Mouse (Mus musculus) testis, adult 10 weeks (tissue): ENCODE data around the gene Sox15. TPM values are rescaled to one million over a fixed set of nuclear protein-coding genes. Genes with fewer than 3 reads are reported as not detected.

ENCODE experiments used
- polyA plus RNA-seq: library from polyadenylated mRNA; stranded (reverse); fragments of 350-450 nt; fragmentation: Illumina TruSeq; extraction: RNeasy Lipid Tissue Mini Kit (QIAGEN cat#74804); gene quantifications from one replicate; pipeline ENCODE4 v1.2.3, GENCODE M21; 2014; ENCODE audit warnings: low read depth, low replicate concordance

Sox15 gene
- not detected for polyA plus RNA-seq

DNA sequence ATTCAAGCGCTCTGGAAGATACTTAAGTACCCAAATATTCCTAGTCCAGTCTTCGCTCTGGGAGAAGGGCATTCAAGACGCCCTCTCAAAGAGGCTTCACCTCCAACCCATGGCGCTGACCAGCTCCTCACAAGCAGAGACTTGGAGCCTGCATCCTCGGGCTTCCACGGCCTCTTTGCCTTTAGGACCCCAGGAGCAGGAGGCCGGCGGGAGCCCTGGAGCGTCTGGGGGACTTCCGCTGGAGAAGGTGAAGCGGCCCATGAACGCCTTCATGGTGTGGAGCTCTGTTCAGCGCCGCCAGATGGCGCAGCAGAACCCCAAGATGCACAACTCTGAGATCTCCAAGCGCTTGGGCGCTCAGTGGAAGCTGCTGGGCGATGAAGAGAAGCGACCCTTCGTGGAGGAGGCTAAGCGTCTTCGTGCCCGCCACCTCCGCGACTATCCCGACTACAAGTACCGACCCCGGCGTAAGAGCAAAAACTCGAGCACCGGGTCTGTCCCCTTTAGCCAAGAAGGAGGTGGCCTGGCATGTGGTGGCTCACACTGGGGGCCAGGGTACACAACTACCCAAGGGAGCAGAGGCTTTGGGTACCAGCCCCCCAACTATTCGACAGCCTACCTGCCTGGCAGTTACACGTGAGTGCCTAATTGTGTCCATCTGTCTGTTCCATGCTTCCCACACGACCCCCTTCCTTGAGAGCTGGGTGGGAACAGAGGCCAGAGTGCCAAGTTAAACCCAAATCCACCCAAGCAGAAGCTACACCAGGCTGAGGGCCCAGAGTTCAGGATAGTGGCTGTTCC, at the start of gene Sox15:
Gene Sox15 (plus strand): TSS at position 51 of the 801 bp plus-strand sequence.

DNA sequence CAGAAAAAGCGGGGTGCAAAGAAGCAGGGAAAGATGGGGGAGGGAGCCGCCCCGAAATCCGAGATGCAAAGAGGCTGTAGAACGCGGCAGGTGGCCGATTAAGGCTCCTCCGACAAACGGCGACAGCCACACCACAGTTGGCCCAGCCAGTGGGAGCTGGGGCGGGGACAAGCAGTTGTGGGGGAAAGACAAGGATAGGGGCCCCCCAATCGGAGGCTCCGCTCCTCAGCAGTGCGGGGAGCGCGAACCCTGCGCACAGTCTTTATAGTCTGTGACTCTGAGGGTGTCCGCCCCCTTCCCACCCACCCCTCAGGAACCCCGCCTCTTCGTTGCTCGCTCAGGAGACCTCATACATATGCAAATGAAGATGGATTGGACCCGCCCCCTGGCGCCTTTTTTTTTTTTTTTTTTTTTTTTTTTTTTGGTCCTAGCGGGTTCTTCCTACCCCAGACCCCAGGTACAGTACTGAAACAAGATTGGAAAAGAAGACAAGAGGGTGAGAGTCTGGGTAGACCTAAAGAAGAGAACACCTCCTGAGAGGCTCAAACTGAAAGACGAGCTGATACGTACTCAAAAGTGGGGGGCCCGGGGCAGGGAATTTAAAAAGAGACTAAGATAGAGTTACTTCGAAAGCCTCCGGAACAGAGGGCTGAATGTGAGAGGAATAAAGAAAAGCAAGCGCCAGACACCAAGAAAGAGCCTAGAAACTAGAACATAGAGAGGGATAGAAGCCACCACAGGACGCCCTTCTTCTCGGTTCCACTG, 49.2 kb upstream of the Sox15 start, which contains the start of gene Atp1b2:
Gene Atp1b2 (minus strand): TSS at position 217 of the 765 bp plus-strand sequence.

DNA sequence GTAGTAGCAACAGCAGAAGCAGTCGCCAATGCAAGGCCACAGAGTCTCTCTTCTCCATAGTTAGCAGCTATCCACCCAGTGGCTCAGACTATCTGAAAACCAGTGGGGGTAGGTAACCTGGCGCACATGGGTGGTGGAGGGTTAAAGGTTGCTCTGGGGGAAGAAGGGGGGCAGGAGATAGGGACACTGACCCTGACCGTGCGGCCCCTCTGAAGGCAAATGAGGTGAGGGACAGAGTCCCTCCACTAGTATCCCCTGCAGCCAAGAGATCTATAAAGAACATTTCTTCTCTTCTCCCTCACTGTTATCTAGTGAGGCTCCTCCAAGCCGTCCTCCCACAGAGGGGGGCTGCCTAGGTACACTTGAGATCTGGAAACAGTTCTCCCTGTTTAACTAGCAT, 37.3 kb upstream of the Sox15 start, which contains the start of gene Shbg:
Gene Shbg (minus strand): TSS at position 101 of the 400 bp plus-strand sequence.

DNA sequence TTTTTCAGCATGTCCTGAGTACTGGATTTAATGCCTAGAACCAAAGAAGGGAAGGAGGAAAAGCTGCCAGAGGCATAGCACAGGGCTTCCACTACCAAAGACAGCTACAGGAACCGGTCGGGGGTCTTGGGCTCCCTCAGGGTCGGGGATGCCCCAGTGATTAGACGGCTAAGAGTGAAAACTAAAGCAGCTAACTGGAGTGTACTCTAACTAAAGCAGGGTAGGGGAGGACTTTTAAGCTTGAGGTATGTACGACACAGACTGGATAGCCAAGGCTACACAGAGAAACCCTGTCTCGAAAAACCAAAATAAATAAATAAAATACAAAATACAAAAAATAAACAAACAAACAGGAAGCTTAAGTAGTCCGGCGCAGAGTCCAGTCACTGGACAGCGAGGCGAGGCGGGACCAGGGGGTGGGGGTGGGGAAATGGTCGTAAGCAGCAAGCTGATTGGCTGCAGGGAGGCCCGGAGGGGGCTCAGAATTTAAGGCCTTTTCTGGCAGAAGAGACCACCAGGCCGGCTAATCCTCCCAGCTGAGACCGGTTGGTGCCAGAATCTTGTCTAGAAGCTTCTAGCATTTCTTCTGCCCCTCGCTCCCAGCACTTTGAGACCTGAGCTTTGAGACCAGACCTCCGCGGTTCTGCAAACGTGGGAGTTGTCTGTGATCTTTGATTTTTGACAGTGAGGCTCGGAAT, 33.4 kb upstream of the Sox15 start, which contains the start of gene Sat2:
Gene Sat2 (plus strand): TSS at position 454 of the 698 bp plus-strand sequence.

DNA sequence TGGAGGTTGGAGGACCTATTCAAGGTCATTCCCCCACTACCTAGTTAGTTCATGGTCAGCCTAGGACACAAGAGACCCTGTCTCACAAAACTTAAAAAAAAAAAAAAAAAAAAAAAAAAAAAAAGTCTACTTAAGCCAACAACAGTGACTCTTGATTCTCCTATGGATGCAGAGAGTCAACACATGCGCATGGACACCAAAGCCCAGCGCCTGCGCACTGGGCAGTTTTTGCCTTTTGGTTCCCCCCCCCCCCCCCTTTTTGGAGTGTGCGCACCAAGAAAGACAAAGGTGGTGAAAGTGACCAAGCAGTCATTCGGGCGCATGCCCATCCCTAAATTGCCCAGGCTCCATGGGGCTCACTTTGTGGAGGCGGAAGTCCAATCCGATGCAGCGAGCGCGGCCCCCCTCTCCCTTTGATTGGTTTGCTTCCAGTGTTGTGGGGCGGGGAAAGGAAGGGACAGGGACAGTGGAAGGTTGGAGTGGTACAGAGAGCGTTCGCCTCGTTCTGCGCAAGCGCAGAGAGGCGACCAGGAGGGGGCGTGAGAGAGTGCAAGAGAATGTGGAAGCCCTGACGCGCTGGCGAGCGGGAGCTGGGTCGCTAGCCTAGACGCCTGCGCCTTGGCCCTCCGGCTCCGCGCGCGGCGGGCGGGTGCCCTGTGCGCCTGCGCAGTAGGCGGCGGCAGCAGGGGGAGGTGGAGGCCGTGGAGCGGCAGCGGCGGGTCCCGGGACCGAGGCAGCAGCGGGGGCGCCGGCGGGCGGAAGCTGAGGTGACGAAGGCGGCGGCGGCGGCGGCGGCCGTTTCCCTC, 22.6 kb upstream of the Sox15 start, which contains the start of gene Fxr2:
Gene Fxr2 (plus strand): TSS at position 707 of the 806 bp plus-strand sequence.

DNA sequence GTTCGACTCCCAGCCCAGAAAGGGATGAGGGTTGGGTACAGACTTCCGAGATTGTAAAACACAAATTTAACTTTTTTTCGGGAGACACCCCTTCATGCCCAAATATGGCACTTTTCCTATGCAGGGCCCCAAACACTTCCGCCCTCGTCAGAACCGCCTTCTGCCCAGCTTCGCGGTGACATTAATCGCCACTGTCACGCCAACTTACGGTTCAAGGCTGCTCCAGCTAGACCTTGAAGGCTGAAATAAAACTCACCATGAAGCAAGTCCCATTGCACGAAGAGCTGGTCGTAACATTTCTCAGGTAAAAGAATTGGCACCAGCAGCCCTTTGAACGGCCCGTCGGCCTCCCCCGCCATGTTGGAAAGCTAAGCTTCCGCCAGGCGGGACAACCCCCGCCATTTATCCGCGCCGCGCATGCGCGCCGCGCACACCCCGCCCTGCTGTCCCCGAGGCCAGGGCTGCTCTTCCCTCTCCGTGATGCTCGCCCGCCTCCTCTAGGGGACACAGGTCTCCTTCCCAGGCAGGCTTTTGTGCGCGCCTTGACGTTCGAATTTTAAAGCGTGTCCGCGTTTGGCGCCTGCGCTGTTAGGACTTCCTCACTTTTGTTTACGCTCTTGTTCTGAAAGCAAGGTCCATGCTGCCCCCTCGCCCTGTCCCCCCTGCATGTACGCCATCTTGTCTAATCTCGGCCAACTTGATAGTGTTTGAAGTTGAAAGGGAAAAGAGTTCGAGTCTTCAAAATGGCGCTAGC, 7.3 kb downstream of the Sox15 start, which contains the start of gene Mpdu1:
Gene Mpdu1 (minus strand): TSS at position 430 of the 754 bp plus-strand sequence.

DNA sequence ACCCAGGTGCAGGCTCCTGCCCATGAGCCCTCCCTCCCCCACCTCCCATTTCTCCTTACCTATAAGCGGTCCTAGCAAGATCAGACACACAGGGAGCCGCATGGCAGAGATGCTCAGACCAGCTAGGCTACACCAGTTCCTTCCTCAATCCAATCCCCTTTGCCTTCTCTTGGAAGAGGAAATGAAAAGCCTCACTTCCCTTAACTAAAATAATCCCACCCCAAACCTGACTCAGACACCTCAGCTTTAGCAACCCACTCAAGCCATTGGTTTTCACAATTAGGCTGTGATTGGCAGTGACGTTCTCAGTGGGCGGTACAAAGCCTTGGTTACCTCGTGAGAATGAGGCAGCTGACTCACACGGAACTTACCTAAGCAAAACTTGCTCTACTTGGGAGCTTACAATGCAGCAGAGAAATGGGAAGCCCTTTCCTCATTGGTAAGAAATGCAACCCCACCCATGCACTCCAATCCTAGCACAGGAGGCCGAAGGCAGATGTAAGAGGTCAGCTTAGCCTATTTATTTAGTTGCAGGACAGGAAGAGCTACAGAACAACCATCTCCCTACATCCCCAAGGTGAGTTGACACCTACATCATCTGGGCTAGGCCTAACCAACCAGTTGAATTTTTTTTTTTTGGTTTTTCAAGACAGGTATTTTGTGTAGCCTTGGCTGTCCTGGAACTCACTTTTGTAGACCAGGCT, 11.0 kb downstream of the Sox15 start, which contains the start of gene Cd68:
Gene Cd68 (minus strand): TSS at position 193 of the 704 bp plus-strand sequence.

DNA sequence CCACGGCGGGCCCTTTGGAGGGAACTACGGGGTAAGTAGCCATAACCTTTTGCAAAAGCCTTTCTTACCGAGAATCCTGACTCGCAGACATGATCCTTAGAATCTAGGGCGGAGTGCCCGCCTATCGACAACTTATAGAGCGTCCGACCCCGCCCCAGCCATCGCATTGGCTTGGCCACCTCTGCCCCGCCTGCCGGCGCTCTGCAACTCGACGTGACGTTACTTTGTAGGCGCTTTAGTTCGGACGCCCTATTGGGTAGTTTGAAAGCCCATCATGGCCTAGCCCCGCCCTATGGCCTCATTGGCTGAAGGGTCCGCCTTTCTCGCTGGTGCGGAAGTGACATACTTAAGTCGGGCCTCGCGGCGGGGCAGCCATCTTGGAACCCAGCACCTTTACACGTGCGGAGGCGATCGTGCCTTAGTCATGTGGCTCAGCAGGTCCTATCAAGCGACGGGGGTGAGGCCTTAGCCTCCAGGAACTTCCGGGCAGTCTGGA, 17.1 kb downstream of the Sox15 start, which contains the start of gene Eif4a1:
Gene Eif4a1 (minus strand): TSS at position 213 of the 496 bp plus-strand sequence.

DNA sequence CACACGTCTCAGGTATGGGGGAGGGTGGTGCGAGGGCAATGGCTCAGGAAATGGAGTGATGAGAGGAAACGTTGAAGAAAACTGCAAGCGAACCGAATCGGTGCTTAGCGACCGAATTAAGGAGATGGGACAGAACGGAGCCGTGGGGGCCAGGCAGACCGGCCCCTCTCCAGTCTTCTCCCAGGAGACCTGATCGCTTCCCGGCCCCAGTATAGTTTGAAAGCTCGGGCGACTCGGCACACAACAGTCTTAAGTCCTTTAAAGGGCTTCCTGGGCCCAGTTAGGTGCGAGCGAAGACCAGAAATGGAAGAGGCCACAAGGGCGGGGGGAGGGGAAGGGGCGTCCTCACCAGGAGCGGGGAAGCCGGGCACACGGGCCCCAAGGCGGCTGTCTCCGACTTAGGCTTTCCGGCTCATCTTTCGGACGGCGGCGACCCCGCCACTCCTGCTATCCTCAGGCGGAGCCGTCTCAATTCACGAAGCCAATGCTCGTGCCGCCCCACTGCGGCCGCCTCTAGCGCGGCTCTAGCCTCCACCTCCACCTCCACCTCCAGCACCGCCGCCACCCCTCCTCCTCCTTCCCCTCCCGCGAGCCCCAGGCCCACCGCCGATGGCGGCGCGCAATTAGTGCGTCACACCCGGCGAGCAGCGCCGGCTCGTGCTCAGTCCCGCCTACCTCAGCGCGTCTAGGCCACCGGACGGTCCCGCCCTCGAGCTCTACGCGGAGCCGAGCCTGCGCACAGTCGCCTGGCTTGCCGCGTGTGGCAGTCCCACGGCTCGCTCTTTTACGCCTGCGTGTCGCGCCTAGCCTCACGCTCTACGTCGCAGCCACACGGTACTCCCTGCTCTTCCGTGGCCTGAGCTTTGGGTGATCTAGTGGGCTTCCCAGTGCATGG, 26.4 kb downstream of the Sox15 start, which contains the start of gene Senp3:
Gene Senp3 (minus strand): TSS at position 771 of the 895 bp plus-strand sequence.

DNA sequence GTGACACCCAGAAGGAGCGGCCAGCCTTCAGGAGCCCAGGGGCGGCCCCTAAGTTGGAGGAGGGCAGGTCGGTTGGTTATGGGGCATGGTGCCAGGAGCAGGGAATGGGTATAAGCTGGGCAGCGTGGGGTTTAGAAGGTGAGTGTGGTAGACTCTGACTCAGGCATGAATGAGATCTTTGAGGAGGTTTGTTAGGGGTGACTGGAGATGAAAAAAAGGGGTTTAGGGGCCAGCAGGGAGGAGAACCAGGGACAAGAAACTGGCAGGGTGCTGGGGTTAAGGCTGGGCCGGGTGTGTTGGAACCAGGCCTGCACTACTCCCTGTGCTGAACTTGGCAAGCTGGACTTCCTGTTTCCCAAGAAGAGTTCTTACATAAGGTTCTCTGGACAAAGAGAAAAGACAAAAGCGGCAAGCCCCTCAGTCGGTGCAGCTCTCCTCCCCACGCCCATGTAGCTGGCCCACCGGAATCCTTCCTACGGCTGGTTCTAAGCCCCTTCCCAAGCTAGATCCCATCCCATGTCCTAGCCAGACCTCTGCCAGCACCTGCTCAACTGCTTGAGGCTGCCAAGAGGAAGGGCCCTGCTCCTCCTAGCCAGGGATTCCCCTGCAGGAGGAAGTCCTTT, 30.5 kb downstream of the Sox15 start, which contains the start of gene Tnfsf13:
Gene Tnfsf13 (minus strand): TSS at position 259 of the 623 bp plus-strand sequence.

DNA sequence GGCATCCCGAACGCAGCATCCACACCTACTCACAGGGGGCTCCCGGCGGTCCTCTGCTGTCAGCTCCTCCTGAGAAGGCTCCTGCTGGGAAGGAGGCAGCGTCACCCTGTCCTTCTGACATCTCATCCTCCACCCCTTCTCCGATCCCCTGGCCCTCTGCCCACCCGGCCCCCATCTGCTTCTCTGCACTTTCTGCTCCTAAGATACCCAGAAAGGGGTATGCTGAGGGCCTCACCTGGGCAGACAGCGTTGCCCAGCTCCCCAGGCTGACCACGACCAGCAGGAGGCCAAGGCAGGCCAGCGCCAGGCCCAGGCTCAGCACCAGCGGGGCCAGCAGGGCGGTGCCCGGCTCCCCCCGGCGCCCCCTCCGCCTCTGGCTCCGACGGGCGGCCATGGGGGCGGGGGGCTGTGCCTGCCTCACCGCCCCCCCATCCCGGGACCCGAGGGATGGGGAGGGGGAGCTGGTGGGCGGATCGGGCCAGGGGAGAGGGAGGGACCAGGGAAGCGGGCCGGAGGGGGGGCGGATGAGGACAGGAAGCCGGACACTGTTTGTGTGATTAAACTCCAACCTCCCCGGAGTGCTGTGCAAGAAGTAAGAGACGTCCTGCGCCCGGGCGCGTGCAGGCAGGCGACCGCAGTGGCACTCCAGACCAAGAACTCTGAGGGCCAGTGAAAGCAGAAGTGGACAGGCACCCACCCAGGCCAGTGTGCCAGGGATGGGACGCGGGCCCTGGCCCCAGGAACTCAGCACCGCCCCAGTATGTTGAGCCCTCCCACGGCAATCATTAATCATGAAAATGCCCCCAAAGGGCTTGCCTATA, 40.5 kb downstream of the Sox15 start, which contains the start of the genes Tnfsf12 and Tnfsfm13:
Gene Tnfsf12 (minus strand): TSS at position 489 of the 821 bp plus-strand sequence.
Gene Tnfsfm13 (minus strand): TSS at position 738 of the 821 bp plus-strand sequence.

Other genes starting within 250 kb of the Sox15 start
- 0.98 TPM for gene Kdm6b, start 241.6 kb upstream of the Sox15 start, polyA plus RNA-seq
- 10.4 TPM for gene Dnah2, start 106.2 kb upstream of the Sox15 start, polyA plus RNA-seq
- 0.48 TPM for gene Efnb3, start 95.1 kb upstream of the Sox15 start, polyA plus RNA-seq
- gene Wrap53, start 75.1 kb upstream of the Sox15 start, polyA plus RNA-seq = 1.1 TPM
- 2.5 TPM for gene Trp53, start 75.0 kb upstream of the Sox15 start, polyA plus RNA-seq
- 23.7 TPM for gene Atp1b2, start 49.4 kb upstream of the Sox15 start, polyA plus RNA-seq
- 2.6 TPM for gene Shbg, start 37.4 kb upstream of the Sox15 start, polyA plus RNA-seq
- gene Sat2, start 33.3 kb upstream of the Sox15 start, polyA plus RNA-seq = 6.7 TPM
- gene Fxr2, start 22.3 kb upstream of the Sox15 start, polyA plus RNA-seq = 16.0 TPM
- 8.7 TPM for gene Mpdu1, start 7.3 kb downstream of the Sox15 start, polyA plus RNA-seq
- gene Cd68, start 10.8 kb downstream of the Sox15 start, polyA plus RNA-seq = 0.91 TPM
- 265 TPM for gene Eif4a1, start 17.1 kb downstream of the Sox15 start, polyA plus RNA-seq
- gene Senp3, start 26.8 kb downstream of the Sox15 start, polyA plus RNA-seq = 94.6 TPM
- gene Tnfsf13, start 30.5 kb downstream of the Sox15 start, polyA plus RNA-seq = 3.8 TPM
- 0.20 TPM for gene Tnfsf12, start 40.5 kb downstream of the Sox15 start, polyA plus RNA-seq
- gene Tnfsfm13, start 40.8 kb downstream of the Sox15 start, polyA plus RNA-seq = 1.7 TPM
- 43.5 TPM for gene Polr2a, start 103.3 kb downstream of the Sox15 start, polyA plus RNA-seq
- gene Slc35g3, start 106.7 kb downstream of the Sox15 start, polyA plus RNA-seq = 33.7 TPM
- gene Zbtb4, start 110.6 kb downstream of the Sox15 start, polyA plus RNA-seq = 3.6 TPM
- gene Chrnb1, start 140.6 kb downstream of the Sox15 start, polyA plus RNA-seq = 0.24 TPM
- gene Fgf11, start 146.5 kb downstream of the Sox15 start, polyA plus RNA-seq = 3.7 TPM
- gene Tmem102, start 150.3 kb downstream of the Sox15 start, polyA plus RNA-seq = not detected
- 131 TPM for gene Gm39566, start 160.0 kb downstream of the Sox15 start, polyA plus RNA-seq
- 15.9 TPM for gene Spem2, start 163.2 kb downstream of the Sox15 start, polyA plus RNA-seq
- 145 TPM for gene Spem1, start 166.9 kb downstream of the Sox15 start, polyA plus RNA-seq
- gene Nlgn2, start 182.5 kb downstream of the Sox15 start, polyA plus RNA-seq = 0.17 TPM
- gene Tmem256, start 183.2 kb downstream of the Sox15 start, polyA plus RNA-seq = 4.6 TPM
- 0.28 TPM for gene Plscr3, start 191.1 kb downstream of the Sox15 start, polyA plus RNA-seq
- gene Tnk1, start 203.4 kb downstream of the Sox15 start, polyA plus RNA-seq = 0.07 TPM
- gene Tmem95, start 222.7 kb downstream of the Sox15 start, polyA plus RNA-seq = 8.3 TPM
- 0.22 TPM for gene Kctd11, start 226.1 kb downstream of the Sox15 start, polyA plus RNA-seq
- 1.7 TPM for gene Acap1, start 240.2 kb downstream of the Sox15 start, polyA plus RNA-seq
- 291 TPM for gene 2810408A11Rik, start 245.7 kb downstream of the Sox15 start, polyA plus RNA-seq
- 5.5 TPM for gene Neurl4, start 245.8 kb downstream of the Sox15 start, polyA plus RNA-seq